Mouse (Mus musculus): ENCODE data around the gene Caskin2. TPM values are rescaled to one million over a fixed set of nuclear protein-coding genes. Genes with fewer than 3 reads are reported as not detected.

The Caskin2 gene
- total RNA-seq, 1 experiment = 10.5 TPM

- Histone ChIP-seq H3K4me1 (ENCODE audit: control insufficient read depth in 2 of 2, insufficient read depth in 2 of 2, low read length in 2 of 2, poor library complexity in 1 of 2) (peaks cover 5 to 18% of the 10 kb centered on the region in 2 experiments; a peak in 3 of 4 replicates), H3K4me3 (ENCODE audit: insufficient read depth in 1 of 2, low read depth in 1 of 2, low read length in 2 of 2, poor library complexity in 1 of 2, severe bottlenecking in 1 of 2) (no peak overlapping the region), H3K36me3 (ENCODE audit: control insufficient read depth, insufficient read depth, low read length, poor library complexity, severe bottlenecking) (no peaks in the 10 kb centered on the region), H3K9me3 (ENCODE audit: control insufficient read depth, insufficient read depth, low read depth, low read length) (no peaks in the 10 kb centered on the region), H3K27ac (ENCODE audit: insufficient read depth, low read depth, low read length, poor library complexity, severe bottlenecking) (no peak overlapping the region), H3K9ac (ENCODE audit: insufficient read depth, low read depth, low read length, poor library complexity, severe bottlenecking) (no peak overlapping the region)
- in situ Hi-C loops (cut with MboI; ENCODE audit: low sequenced_read_pairs in 2 of 2, unreplicated experiment in 2 of 2) = no loop called here
- no peak for TF ChIP-seq HCFC1 (IDR thresholded peaks at IDR 0.05; ENCODE audit: borderline replicate concordance, insufficient read depth, low read length)
- no peak for TF ChIP-seq ZNF384 (IDR thresholded peaks at IDR 0.05; ENCODE audit: low read depth, low read length)
- TF ChIP-seq CHD2 (IDR thresholded peaks at IDR 0.05; ENCODE audit: low read depth, low read length) = no peak
- no peak for TF ChIP-seq ZC3H11A (IDR thresholded peaks at IDR 0.05; ENCODE audit: borderline replicate concordance, low read depth, low read length)
- TF ChIP-seq MAFK (IDR thresholded peaks at IDR 0.05; ENCODE audit: insufficient read depth, low read depth, low read length) = no peak
- DNase-seq (ENCODE audit: low read depth, low spot score) = no peak
Observed at GRCm38 (mm10) chr11:115775821-115776665, 37.4 kb downstream of the Caskin2 start.

- DNase-seq (ENCODE audit: low read depth, low spot score) = no peak
- in situ Hi-C loops (cut with MboI; ENCODE audit: low sequenced_read_pairs in 2 of 2, unreplicated experiment in 2 of 2) = no loop called here
- no peak for TF ChIP-seq CHD2 (IDR thresholded peaks at IDR 0.05; ENCODE audit: low read depth, low read length)
- no peak for TF ChIP-seq ZC3H11A (IDR thresholded peaks at IDR 0.05; ENCODE audit: borderline replicate concordance, low read depth, low read length)
- no peak for TF ChIP-seq MAFK (IDR thresholded peaks at IDR 0.05; ENCODE audit: insufficient read depth, low read depth, low read length)
- no peak for TF ChIP-seq HCFC1 (IDR thresholded peaks at IDR 0.05; ENCODE audit: borderline replicate concordance, insufficient read depth, low read length)
- no peak for TF ChIP-seq ZNF384 (IDR thresholded peaks at IDR 0.05; ENCODE audit: low read depth, low read length)
- Histone ChIP-seq H3K9me3 (ENCODE audit: control insufficient read depth, insufficient read depth, low read depth, low read length) (no peaks in the 10 kb centered on the region), H3K9ac (ENCODE audit: insufficient read depth, low read depth, low read length, poor library complexity, severe bottlenecking) (no peak overlapping the region), H3K36me3 (ENCODE audit: control insufficient read depth, insufficient read depth, low read length, poor library complexity, severe bottlenecking) (no peaks in the 10 kb centered on the region), H3K4me3 (ENCODE audit: insufficient read depth in 1 of 2, low read depth in 1 of 2, low read length in 2 of 2, poor library complexity in 1 of 2, severe bottlenecking in 1 of 2) (no peak overlapping the region), H3K27ac (ENCODE audit: insufficient read depth, low read depth, low read length, poor library complexity, severe bottlenecking) (no peak overlapping the region), H3K4me1 (ENCODE audit: control insufficient read depth in 2 of 2, insufficient read depth in 2 of 2, low read length in 2 of 2, poor library complexity in 1 of 2) (peaks cover 0 to 15% of the 10 kb centered on the region in 2 experiments; a peak in 2 of 4 replicates)
Observed at GRCm38 (mm10) chr11:115774653-115775052, 38.8 kb downstream of the Caskin2 start.

- TF ChIP-seq CHD2 (IDR thresholded peaks at IDR 0.05; ENCODE audit: low read depth, low read length) (no peak), ZC3H11A (IDR thresholded peaks at IDR 0.05; ENCODE audit: borderline replicate concordance, low read depth, low read length) (no peak), ZNF384 (IDR thresholded peaks at IDR 0.05; ENCODE audit: low read depth, low read length) (no peak), HCFC1 (IDR thresholded peaks at IDR 0.05; ENCODE audit: borderline replicate concordance, insufficient read depth, low read length) (no peak), MAFK (IDR thresholded peaks at IDR 0.05; ENCODE audit: insufficient read depth, low read depth, low read length) (no peak)
- no peak for DNase-seq (ENCODE audit: low read depth, low spot score)
- no peak overlapping the region for H3K4me3 ChIP-seq (ENCODE audit: insufficient read depth in 1 of 2, low read depth in 1 of 2, low read length in 2 of 2, poor library complexity in 1 of 2, severe bottlenecking in 1 of 2)
- peaks cover 2 to 6% of the 10 kb centered on the region in 2 experiments; a peak in 3 of 4 replicates for H3K4me1 ChIP-seq (ENCODE audit: control insufficient read depth in 2 of 2, insufficient read depth in 2 of 2, low read length in 2 of 2, poor library complexity in 1 of 2)
- no peak overlapping the region for H3K27ac ChIP-seq (ENCODE audit: insufficient read depth, low read depth, low read length, poor library complexity, severe bottlenecking)
- H3K9ac ChIP-seq (ENCODE audit: insufficient read depth, low read depth, low read length, poor library complexity, severe bottlenecking) = no peak overlapping the region
- in situ Hi-C loops (cut with MboI; ENCODE audit: low sequenced_read_pairs in 2 of 2, unreplicated experiment in 2 of 2) = no loop called here
- no peaks in the 10 kb centered on the region for H3K36me3 ChIP-seq (ENCODE audit: control insufficient read depth, insufficient read depth, low read length, poor library complexity, severe bottlenecking)
- no peaks in the 10 kb centered on the region for H3K9me3 ChIP-seq (ENCODE audit: control insufficient read depth, insufficient read depth, low read depth, low read length)
Observed at GRCm38 (mm10) chr11:115768896-115769295, 44.5 kb downstream of the Caskin2 start.

GRCm38 (mm10) chr11:115766981-115767380, 46.5 kb downstream of the Caskin2 start:
- Histone ChIP-seq H3K27ac (ENCODE audit: insufficient read depth, low read depth, low read length, poor library complexity, severe bottlenecking) (no peak overlapping the region), H3K4me1 (ENCODE audit: control insufficient read depth in 2 of 2, insufficient read depth in 2 of 2, low read length in 2 of 2, poor library complexity in 1 of 2) (peaks cover 2 to 6% of the 10 kb centered on the region in 2 experiments; a peak in 3 of 4 replicates), H3K9ac (ENCODE audit: insufficient read depth, low read depth, low read length, poor library complexity, severe bottlenecking) (peak overlapping the region; percentile 0; the same call in 1 of the 2 replicates), H3K4me3 (ENCODE audit: insufficient read depth in 1 of 2, low read depth in 1 of 2, low read length in 2 of 2, poor library complexity in 1 of 2, severe bottlenecking in 1 of 2) (0 out of 4 replicates have a peak overlapping the region, but pooled peaks of 1 of the 2 experiments have one; percentile 4), H3K36me3 (ENCODE audit: control insufficient read depth, insufficient read depth, low read length, poor library complexity, severe bottlenecking) (no peaks in the 10 kb centered on the region), H3K9me3 (ENCODE audit: control insufficient read depth, insufficient read depth, low read depth, low read length) (no peaks in the 10 kb centered on the region)
- no peak for DNase-seq (ENCODE audit: low read depth, low spot score)
- no peak for TF ChIP-seq CHD2 (IDR thresholded peaks at IDR 0.05; ENCODE audit: low read depth, low read length)
- no peak for TF ChIP-seq ZNF384 (IDR thresholded peaks at IDR 0.05; ENCODE audit: low read depth, low read length)
- TF ChIP-seq MAFK (IDR thresholded peaks at IDR 0.05; ENCODE audit: insufficient read depth, low read depth, low read length) = no peak
- no peak for TF ChIP-seq HCFC1 (IDR thresholded peaks at IDR 0.05; ENCODE audit: borderline replicate concordance, insufficient read depth, low read length)
- TF ChIP-seq ZC3H11A (IDR thresholded peaks at IDR 0.05; ENCODE audit: borderline replicate concordance, low read depth, low read length) = no peak
- in situ Hi-C loops (cut with MboI; ENCODE audit: low sequenced_read_pairs in 2 of 2, unreplicated experiment in 2 of 2) = no loop called here
